Mouse (Mus musculus): Measurements from ENCODE around the gene Tanc2.

Tanc2 gene

DNA sequence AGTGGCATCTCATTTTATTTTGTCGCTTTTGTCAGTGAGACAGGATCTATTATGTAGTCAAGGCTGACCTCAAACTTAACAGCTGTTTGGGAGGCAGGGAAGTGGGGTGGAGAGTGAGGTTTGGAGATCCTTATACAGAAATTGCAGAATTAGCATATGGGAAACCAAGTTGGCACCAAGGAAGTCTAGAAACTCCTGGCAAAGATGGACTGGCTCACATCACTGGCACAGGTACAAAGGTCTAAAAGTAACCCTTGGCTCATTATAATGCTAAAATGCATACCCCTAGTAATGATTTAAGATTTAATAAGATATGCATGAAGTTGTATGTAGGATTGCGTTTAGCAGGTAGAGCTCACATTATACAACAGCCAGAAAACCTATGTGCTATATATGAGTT lies 58.2 kb downstream of the Tanc2 start:
- DNase-seq (ENCODE audit: low read depth) = no peak

DNA sequence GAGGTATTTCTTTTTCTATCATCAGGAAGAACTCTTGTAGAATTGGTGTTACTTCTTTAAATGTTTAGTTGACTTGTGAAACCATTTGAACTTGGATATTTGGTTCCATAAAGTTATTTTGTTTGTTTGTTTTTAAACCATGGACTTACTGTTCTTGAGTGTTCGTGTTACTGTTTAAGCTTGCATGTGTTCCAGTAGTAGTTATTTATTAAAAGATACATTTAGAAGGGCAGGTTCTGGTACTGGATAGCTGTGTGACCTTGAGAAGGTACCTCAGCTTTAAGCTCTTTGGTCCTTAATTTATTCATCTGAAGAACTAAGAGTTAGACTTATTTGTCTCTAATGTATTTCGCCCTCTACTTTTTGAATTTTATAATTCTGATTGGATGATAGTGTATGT lies 64.8 kb downstream of the Tanc2 start:
- DNase-seq (ENCODE audit: low read depth) = no peak

DNA sequence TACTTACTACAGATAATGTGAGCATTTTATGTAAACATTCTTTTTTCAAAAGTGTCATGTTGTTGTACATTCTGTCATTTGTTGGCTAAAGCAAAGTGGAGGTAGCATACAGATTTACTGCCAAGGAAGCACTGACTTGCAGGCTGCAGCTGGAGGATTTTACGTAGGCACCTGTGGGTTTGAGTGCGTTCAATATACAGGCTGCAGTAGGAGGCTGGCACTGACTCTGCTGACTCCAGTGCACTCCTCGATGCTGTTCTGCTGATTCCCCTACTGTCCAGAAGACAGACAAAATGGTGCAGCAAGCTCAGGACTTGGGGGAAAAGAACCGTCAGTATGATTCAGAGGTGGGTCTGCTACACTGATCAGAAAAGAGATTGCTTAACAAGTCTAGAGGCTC lies 65.5 kb downstream of the Tanc2 start:
- no peak for DNase-seq (ENCODE audit: low read depth)

DNA sequence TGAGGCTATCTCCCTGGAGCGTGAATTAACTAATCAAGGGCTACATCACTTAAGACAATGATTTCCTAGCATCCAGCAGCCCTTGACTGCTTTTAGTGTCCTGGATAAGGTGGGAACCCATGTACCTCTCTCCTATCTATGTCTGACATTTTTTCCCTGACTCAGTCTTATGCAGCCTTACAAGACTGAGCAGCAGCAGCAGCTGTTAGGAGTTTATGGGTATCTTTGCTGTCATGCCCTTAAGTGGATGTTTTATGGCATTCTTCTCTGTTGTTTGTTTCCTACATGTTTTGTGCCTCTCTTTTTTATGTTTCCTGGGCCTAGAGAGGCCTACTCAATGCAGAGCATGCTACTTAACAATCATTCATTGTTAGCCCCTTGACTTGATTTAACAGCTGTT lies 78.1 kb downstream of the Tanc2 start:
- no peak for DNase-seq (ENCODE audit: low read depth)

DNA sequence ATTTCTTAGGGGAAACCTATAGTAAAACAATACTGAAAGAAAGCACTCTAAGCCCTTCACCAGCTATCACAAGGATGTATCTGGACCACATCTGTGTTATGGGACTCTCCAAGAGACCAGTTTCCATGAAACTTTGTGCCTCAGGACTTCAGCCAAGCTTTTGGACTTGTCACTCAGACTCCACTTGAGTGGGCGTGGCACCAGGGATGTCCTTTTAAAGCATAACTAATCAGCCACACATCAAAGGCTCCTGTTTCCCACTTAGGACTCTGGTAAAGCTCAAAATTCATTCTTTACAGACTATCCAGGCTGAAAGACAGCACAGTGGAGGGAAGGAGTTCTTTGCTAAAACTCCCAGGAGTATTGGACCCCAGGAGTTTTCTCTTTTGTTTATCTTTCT lies 89.2 kb downstream of the Tanc2 start:
- no peak for DNase-seq (ENCODE audit: low read depth)

DNA sequence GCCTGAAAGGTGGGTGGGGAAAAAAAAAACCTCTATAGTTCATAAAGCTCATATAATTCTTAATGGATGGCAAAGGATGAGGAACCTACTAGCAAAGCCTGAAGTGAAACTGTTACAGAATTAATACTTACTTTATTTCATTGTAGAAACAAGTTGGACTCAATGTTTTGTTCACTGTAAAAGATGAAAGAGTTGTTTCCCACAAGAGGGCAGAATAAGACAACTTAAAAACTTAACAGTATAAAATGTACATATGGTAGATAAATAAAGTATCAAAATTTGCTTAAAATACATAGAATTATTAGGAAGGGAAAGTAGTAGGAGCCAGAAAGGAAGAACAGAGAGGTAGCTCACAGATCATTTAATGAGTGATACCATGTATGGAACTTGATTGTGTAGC lies 95.0 kb downstream of the Tanc2 start:
- no peak for DNase-seq (ENCODE audit: low read depth)

DNA sequence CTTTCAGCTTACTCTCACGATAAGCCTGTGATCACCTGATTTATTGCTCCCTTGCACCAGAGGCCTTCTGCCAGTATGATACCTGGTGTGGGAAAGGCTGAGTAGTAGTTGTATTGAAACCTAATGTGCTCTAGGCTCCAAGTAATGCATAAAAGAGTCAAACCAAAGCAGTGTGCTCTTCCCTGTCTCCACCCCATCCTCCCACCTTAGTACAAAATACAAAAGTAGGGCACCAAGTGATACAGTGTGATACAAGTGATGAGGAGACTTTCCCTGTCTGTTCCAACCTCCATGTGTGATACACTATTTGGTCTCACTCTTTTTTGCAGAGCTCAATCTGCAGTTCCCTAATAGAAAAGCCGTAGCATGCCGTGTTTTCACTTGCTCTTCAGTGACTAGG lies 110.7 kb downstream of the Tanc2 start:
- no peak for DNase-seq (ENCODE audit: low read depth)

DNA sequence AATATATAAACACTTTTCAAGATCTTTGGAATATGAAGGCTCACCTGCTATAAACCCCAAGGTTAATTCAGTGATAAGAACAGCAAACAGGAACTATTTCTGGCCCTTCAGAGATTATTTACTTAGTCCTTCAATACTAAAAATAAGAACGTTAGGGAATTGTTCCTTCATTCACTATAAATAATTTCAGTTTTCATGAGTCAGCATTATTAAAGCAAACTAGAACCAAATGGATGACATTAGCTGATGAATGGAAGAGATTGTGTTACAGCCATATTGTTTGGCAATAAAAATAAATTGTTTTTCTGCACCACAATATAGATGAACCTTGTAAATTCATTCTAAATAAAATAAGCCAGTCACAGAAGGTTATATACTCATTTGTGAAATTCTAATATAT lies 129.9 kb downstream of the Tanc2 start:
- no peak for DNase-seq (ENCODE audit: low read depth)

DNA sequence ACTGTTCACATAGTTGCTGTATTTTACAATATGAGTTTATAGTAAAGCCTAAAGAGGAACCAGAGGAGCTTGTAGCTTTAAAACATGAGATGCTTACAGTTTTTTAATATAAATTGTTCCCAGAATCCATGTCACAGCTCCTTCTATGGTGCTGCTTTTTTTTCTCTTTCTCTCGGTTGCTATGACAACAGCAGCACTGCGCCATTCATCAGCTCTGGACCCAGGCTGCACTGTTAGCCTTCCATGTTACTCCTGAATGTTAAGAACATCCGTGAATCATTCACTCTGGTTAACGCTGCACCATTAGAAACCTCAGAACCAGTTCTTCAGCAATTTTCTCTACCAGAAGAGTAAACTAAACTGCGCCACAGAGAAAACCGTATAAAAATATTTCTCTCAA lies 141.8 kb downstream of the Tanc2 start:
- DNase-seq (ENCODE audit: low read depth) = no peak

DNA sequence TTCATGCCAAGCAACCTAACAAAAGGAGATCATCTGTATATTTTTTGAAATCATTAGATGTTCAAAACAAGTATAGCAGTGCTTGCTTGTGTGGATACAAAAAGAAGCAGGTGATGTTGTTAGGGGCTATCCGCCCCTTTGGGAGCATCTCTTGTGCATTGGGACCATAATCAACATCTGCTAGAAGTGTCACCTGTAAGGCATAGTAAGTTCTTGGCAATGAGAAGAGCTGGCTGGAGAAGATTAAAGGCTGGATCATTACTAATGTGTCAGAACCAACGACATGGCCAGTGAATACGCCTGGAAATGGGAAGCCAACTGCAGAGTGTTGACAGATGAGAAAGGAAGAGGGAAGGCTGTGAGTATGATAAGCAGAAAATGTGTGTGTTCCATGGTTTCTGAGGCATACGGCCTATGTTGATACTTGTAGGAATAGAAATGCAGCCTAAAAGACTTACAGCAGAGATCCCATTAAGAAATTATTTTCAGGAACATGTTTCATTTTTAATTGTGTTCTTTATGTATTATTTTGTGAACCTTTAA lies 142.3 kb downstream of the Tanc2 start:
- DNase-seq (ENCODE audit: low read depth) = no peak

DNA sequence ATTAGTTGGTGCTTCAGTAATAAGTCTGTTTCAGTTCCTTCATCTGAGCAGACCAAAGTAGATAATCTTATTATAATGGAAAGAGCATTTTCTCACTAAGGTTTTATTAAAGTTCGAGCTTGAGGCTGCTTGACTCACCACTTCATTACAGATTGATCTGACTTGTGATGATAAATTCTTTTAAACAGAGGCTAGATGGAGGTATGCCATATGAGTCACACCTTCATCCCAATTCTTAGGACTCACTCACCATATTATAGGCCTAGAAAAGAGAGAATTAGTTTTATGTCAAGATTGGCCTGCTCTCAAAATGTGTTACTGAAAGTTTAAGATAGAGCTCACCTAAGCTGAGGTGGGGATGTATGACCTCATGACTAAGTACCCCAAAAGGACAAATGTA lies 153.4 kb downstream of the Tanc2 start:
- no peak for DNase-seq (ENCODE audit: low read depth)

DNA sequence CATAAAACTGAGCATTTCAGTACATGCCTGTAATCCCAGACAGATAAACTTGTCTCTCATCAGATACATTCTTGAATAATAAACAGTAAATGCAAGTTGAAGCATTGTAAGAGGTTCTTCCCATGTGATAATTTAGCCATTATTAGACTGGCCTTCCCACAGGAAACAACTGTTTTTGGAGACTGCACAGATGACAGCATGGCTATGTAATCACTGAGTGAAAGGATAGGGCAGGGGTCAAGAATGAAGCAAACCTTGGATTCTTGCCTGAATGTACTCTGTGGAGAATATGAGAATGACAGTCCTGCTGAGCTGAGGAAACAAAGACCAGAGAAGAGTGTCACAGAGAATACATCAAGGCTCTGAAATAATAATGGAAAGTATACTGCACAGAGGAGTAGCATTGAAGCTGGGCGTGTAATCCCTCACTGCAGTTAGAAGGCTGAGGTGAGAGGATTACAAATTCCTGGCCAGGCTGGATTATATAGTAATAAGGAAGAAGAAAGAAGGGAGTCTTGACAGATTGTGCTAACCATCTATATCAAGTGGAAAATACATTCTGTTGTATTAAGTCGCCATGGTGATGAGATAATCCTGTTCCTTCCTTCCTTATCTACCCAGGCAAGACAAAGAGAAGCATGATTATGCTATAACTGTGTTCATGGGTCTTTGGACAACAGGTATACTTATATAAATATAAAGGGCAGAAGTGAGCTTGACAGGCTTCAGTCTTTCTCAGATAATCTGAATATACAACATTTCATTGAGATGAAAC lies 159.7 kb downstream of the Tanc2 start:
- DNase-seq (ENCODE audit: low read depth) = no peak

DNA sequence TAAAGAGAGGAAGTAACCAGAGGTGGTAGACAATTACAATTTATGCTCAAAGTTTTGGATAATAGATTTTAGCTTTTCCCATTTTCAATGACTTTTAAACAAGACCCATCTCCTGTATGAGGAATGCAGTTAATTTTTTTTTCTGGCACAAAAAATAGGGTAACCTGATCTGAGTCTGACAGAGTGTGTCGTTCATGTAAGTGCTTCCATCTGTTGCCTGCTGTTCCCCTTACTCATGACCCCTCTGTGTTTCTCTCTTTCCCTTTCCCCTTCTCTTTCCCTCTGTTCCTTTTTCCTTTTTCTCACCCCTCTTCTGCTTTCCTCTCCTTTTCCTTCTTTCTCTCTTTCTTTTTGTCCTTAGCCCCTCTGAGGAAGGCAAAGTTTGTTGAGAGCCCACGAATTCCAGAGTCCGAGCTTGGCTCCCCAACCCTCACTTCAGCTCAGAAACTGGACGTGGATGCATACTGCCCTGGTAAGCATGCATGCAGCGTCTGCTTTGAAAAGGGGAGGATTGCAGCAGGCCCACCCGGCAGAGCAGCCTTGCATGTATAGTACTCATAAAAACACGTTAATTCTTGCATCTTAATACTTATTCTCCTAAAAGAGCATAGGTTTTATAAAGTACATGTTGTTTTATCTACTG lies 168.9 kb downstream of the Tanc2 start:
- no peak for DNase-seq (ENCODE audit: low read depth)

DNA sequence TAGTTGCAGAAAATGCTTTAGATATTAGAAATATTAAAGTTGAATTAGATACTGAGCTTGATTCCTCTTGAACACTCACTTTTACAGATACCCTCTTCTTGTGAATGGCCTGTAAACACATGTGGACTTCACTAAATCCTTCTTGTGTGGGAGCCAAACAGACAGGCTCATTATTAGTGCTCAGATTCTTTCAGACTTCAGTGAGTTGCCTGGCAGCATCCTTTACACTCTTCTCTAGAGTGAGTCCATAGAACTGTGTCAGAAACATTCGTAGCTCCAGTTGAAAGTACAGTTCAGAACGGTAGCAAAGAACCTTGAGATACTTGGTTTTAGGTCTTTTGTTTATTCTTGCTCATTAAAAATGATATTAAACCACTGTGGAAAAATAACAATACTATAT lies 169.6 kb downstream of the Tanc2 start:
- no peak for DNase-seq (ENCODE audit: low read depth)

DNA sequence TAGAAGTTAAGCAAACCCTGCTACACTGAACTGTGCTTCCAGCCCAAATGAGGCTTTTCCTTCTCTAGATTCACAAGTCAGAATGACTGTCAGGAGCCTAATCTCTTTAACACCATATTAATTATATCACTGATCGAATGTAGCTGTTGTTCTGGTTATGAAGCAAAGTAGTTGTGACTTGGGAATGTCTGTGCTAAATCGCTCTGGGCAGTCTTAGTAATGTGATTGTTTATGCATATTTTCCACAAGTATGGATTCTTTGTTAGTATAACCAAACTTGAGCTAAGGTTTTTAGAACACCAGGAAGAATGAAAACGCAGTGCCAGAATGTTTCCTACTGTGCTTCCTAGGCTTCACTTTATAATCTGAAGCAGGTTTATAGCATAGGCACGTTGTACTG lies 170.6 kb downstream of the Tanc2 start:
- no peak for DNase-seq (ENCODE audit: low read depth)

DNA sequence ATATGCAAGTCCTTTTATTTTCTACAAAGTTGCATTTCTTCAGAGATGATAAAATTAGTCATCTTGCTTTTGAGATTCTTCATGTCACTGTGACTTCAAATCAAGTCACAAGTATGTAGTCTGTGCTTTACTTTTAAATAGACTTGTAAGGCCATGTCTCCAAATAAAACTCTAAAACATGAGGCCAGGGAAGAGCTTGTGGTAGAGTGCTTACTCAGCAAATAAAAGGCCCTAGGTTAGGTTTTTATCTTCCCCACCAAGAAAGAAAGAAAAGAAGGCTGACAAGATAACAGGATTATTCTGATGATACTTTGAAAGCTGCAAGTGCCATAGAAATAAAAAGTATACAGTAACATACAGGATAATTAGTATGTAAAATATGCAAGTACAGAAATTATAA lies 188.0 kb downstream of the Tanc2 start:
- DNase-seq (ENCODE audit: low read depth) = no peak

DNA sequence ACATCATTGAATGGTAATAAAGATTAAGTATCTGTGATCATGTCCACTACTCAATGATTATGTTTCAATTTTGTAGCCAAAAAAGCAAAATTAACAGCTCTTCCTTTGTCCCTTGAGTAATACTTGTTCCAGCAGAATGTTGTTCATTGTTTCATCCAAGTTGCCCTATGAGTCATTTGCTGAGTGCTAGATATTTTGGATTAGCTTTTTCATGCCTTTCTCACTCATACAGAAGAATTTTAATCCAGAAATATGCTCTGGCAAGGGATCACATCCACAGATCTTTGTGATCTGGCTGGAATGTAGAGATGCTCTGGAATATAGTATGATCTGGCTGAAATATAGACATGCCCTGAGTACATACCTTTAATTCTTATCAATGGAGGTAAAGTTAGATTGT lies 202.7 kb downstream of the Tanc2 start:
- DNase-seq (ENCODE audit: low read depth) = no peak

DNA sequence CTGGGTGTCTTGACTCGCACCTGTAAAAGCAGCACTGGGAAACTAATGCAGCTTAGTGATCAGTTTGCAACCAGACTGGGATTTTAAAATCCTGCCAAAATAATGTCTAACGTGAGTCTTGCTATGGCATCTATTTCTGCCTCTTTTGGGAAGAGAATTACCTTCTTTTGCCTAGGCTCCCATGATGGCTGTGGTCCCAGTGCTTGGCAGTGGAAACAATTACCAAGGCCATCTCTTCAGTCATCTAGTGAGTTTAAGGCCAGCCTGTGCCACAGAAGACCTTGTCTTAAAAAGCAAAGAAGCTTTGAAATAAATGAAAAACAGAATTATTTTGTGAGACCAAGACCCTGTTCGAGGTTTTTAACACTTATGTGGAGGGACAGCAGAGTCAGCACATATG lies 213.9 kb downstream of the Tanc2 start:
- no peak for DNase-seq (ENCODE audit: low read depth)

DNA sequence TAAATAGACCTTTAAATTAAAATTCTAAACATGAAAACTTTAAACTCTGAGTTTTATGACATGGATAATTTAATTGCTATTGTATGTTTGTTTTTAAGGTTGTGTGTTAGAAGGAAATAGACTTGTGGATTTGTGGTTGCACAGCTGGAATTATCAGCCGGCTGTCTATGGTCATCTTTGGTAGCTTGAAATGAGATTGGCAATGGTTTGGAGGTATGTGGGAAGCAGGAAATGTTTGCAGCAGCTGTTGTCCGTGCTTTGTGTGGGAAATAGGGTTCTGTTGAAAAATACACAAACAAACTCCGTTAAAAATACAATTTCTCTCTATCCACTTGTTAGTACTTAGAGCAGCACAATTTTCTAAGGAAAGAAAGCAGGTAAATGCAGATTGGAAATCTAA lies 215.0 kb downstream of the Tanc2 start:
- DNase-seq (ENCODE audit: low read depth) = no peak

DNA sequence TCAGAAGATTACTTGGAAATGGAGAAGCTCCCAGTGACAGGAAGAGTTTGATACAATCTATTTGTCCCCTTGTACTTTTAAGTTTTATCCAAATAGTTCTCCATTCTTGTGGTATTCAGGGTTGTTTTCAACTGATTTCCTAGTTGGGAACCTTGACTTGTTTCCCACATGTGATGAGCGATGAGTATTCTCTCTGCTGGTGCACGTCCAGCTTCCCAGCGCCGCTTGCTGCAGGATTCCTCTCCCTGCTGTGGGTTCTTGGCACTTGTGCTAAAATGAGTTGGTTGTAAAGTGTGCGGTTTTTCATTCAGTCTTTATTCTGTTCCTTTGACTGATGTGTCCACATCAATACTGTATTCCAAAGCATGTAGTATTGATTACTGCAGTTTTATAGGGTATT lies 217.3 kb downstream of the Tanc2 start:
- DNase-seq (ENCODE audit: low read depth) = no peak

DNA sequence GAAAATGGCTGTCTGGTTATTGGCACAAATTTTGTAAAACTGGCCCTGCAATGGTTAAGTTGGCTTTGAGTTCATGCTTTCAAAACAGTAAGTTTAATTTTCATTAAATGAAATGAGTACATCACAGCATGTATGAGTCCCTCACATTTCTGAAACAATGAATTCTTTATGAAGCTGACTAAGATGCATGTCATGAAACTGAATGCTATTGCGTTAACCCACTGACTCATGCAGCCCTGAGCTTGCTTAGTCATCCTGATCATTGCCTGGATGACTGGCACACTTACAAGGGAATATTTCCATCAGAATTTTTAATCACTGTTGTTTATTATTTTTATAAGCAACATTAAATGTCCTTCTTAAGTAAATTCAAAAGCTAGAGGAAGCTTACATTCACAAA lies 233.5 kb downstream of the Tanc2 start:
- DNase-seq (ENCODE audit: low read depth) = no peak

DNA sequence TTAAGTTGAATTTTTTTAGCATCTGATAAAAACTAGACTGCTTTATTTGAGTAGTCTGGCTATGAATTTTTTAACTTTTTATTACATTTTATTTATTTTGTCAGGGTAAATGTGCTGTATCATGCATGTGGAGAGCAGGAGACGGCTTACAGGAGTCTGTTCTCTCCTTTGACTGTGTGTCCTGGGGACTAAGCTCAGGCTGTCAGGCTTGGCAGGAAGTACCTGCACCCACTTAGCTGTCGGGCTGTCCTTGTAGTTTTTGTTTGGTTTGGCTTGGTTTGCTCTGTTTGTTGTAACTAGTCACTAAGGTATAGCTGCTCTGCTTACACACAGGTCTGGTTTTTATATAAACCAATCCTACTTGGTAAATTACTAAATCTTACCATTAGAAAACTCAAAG lies 234.0 kb downstream of the Tanc2 start:
- no peak for DNase-seq (ENCODE audit: low read depth)

DNA sequence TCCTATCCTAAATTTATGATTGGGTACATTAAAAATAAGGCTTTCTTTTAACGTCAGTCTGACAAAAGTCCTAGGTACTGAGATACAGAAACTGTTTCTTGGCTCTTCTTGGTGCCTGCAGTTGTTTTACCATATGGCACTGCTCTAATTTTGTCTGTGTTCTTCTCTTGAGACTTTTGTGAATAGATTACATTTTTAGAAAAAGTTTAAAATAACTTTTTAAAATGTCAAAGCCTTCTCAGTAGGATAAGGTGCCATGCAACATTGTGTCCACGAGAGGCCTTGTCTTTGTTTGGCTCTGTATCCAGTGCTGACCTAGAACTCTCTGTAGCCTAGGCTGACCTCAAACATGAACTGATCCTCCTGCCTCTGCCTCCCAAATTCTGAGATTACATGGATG lies 238.4 kb downstream of the Tanc2 start:
- DNase-seq (ENCODE audit: low read depth) = no peak

DNA sequence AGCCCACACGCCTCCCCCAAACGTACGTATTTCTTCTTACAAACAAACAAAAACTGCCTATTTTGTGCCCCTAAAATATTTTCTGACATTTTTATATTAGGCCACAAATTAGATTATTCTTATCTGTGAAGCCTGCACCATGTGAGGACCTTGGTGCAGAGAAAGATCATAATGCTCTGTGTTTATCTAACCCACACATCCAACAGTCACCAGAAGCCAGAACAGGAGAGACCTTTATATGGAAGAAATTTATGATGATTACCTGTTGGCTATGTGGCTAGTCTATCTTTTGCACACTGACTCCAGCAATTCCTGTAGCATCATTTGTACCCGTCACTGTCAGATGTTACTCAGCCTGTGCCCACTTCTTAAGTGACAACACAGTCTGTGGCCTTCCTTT lies 245.4 kb downstream of the Tanc2 start:
- DNase-seq (ENCODE audit: low read depth) = no peak
